Mouse (Mus musculus): ENCODE results near the gene Pknox1. TPM values are rescaled to one million over a fixed set of nuclear protein-coding genes. Genes with fewer than 3 reads are reported as not detected.
"Not testable (repeated sequence)": the region's sequence is repeated elsewhere in the genome, so short reads cannot be mapped to it uniquely, and the experiment has no call there.

Gene Pknox1
- polyA plus RNA-seq, 1 experiment from 2014 or later = 29.0 TPM

- Histone ChIP-seq H3K27ac (ENCODE audit: low read depth, low read length) (no peak overlapping the region), H3K4me1 (replicated peaks; ENCODE audit: control insufficient read depth, insufficient read depth, low read length) (no peaks in the 10 kb centered on the region), H3K36me3 (ENCODE audit: control insufficient read depth, insufficient read depth, low read length) (no peaks in the 10 kb centered on the region), H3K27me3 (ENCODE audit: control insufficient read depth, insufficient read depth, low read length) (no peaks in the 10 kb centered on the region), H3K9me3 (ENCODE audit: control insufficient read depth, low read length) (no peaks in the 10 kb centered on the region), H3K4me2 (replicated peaks; ENCODE audit: low read depth, low read length) (no peak overlapping the region), H3K9ac (ENCODE audit: low read depth, low read length) (no peak overlapping the region), H3K4me3 (ENCODE audit: low read depth, low read length) (no peak overlapping the region)
- DNase-seq (ENCODE audit: low spot score) = no peak
- WGBS = 90% methylated on average over 9 of the region's 9 CpGs
- no peak for ATAC-seq (ENCODE audit: low FRiP score)
Measured at GRCm38 (mm10) chr17:31597957-31598356, 33.4 kb downstream of the Pknox1 start.

GRCm38 (mm10) chr17:31598593-31598992 is 34.1 kb downstream of the Pknox1 start:
- Histone ChIP-seq H3K4me3 (ENCODE audit: low read depth, low read length) (no peak overlapping the region), H3K9me3 (ENCODE audit: control insufficient read depth, low read length) (no peaks in the 10 kb centered on the region), H3K4me2 (replicated peaks; ENCODE audit: low read depth, low read length) (no peak overlapping the region), H3K27ac (ENCODE audit: low read depth, low read length) (no peak overlapping the region), H3K9ac (ENCODE audit: low read depth, low read length) (no peak overlapping the region), H3K27me3 (ENCODE audit: control insufficient read depth, insufficient read depth, low read length) (no peaks in the 10 kb centered on the region), H3K4me1 (replicated peaks; ENCODE audit: control insufficient read depth, insufficient read depth, low read length) (no peaks in the 10 kb centered on the region), H3K36me3 (ENCODE audit: control insufficient read depth, insufficient read depth, low read length) (no peaks in the 10 kb centered on the region)
- no peak for ATAC-seq (ENCODE audit: low FRiP score)
- no peak for DNase-seq (ENCODE audit: low spot score)
- 88% methylated on average over 8 of the region's 8 CpGs for WGBS

GRCm38 (mm10) chr17:31606424-31606823 is 41.9 kb downstream of the Pknox1 start:
- H3K9ac ChIP-seq (ENCODE audit: low read depth, low read length) = no peak overlapping the region
- ATAC-seq (ENCODE audit: low FRiP score) (no peak), DNase-seq (ENCODE audit: low spot score) (no peak)
- H3K27ac ChIP-seq (ENCODE audit: low read depth, low read length) = no peak overlapping the region
- H3K27me3 ChIP-seq (ENCODE audit: control insufficient read depth, insufficient read depth, low read length) = no peaks in the 10 kb centered on the region
- H3K4me3 ChIP-seq (ENCODE audit: low read depth, low read length) = no peak overlapping the region
- no peak overlapping the region for H3K4me2 ChIP-seq (replicated peaks; ENCODE audit: low read depth, low read length)
- H3K4me1 ChIP-seq (replicated peaks; ENCODE audit: control insufficient read depth, insufficient read depth, low read length) = no peaks in the 10 kb centered on the region
- no peaks in the 10 kb centered on the region for H3K36me3 ChIP-seq (ENCODE audit: control insufficient read depth, insufficient read depth, low read length)
- no peaks in the 10 kb centered on the region for H3K9me3 ChIP-seq (ENCODE audit: control insufficient read depth, low read length)
- WGBS = 80% methylated on average over 7 of the region's 7 CpGs

- Histone ChIP-seq H3K36me3 (ENCODE audit: control insufficient read depth, insufficient read depth, low read length) (no peaks in the 10 kb centered on the region), H3K4me2 (replicated peaks; ENCODE audit: low read depth, low read length) (no peak overlapping the region)
Measured at GRCm38 (mm10) chr17:31607256-31607951, 42.9 kb downstream of the Pknox1 start.

GRCm38 (mm10) chr17:31609173-31609572 is 44.6 kb downstream of the Pknox1 start:
- H3K36me3 ChIP-seq (ENCODE audit: control insufficient read depth, insufficient read depth, low read length); DNase-seq (ENCODE audit: low spot score); H3K9me3 ChIP-seq (ENCODE audit: control insufficient read depth, low read length); H3K4me3 ChIP-seq (ENCODE audit: low read depth, low read length); H3K27me3 ChIP-seq (ENCODE audit: control insufficient read depth, insufficient read depth, low read length); H3K4me1 ChIP-seq (replicated peaks; ENCODE audit: control insufficient read depth, insufficient read depth, low read length); H3K4me2 ChIP-seq (replicated peaks; ENCODE audit: low read depth, low read length); H3K27ac ChIP-seq (ENCODE audit: low read depth, low read length); H3K9ac ChIP-seq (ENCODE audit: low read depth, low read length); ATAC-seq (ENCODE audit: low FRiP score): not testable (repeated sequence)
- WGBS = 97% methylated on average over 3 of the region's 3 CpGs

More at GRCm38 (mm10) chr17:31607256-31607951, 42.9 kb downstream of the Pknox1 start:
- no peaks in the 10 kb centered on the region for H3K9me3 ChIP-seq (ENCODE audit: control insufficient read depth, low read length)
- H3K4me1 ChIP-seq (replicated peaks; ENCODE audit: control insufficient read depth, insufficient read depth, low read length) = no peaks in the 10 kb centered on the region
- 84% methylated on average over 8 of the region's 8 CpGs for WGBS
- H3K27ac ChIP-seq (ENCODE audit: low read depth, low read length) = no peak overlapping the region
- H3K9ac ChIP-seq (ENCODE audit: low read depth, low read length) = no peak overlapping the region
- no peak for ATAC-seq (ENCODE audit: low FRiP score)
- no peak for DNase-seq (ENCODE audit: low spot score)
- no peak overlapping the region for H3K4me3 ChIP-seq (ENCODE audit: low read depth, low read length)
- no peaks in the 10 kb centered on the region for H3K27me3 ChIP-seq (ENCODE audit: control insufficient read depth, insufficient read depth, low read length)

- Histone ChIP-seq H3K4me1 (replicated peaks; ENCODE audit: control insufficient read depth, insufficient read depth, low read length) (no peaks in the 10 kb centered on the region), H3K36me3 (ENCODE audit: control insufficient read depth, insufficient read depth, low read length) (no peaks in the 10 kb centered on the region), H3K9me3 (ENCODE audit: control insufficient read depth, low read length) (no peaks in the 10 kb centered on the region), H3K9ac (ENCODE audit: low read depth, low read length) (no peak overlapping the region), H3K27ac (ENCODE audit: low read depth, low read length) (no peak overlapping the region), H3K4me3 (ENCODE audit: low read depth, low read length) (no peak overlapping the region), H3K4me2 (replicated peaks; ENCODE audit: low read depth, low read length) (no peak overlapping the region), H3K27me3 (ENCODE audit: control insufficient read depth, insufficient read depth, low read length) (no peaks in the 10 kb centered on the region)
- DNase-seq (ENCODE audit: low spot score) (no peak), ATAC-seq (ENCODE audit: low FRiP score) (no peak)
- WGBS = 94% methylated on average over 3 of the region's 3 CpGs
Measured at GRCm38 (mm10) chr17:31609895-31610294, 45.4 kb downstream of the Pknox1 start.

GRCm38 (mm10) chr17:31613086-31613755 is 48.7 kb downstream of the Pknox1 start:
- Histone ChIP-seq H3K9me3 (ENCODE audit: control insufficient read depth, low read length) (no peaks in the 10 kb centered on the region), H3K27ac (ENCODE audit: low read depth, low read length) (no peak overlapping the region), H3K36me3 (ENCODE audit: control insufficient read depth, insufficient read depth, low read length) (no peaks in the 10 kb centered on the region), H3K4me2 (replicated peaks; ENCODE audit: low read depth, low read length) (no peak overlapping the region), H3K27me3 (ENCODE audit: control insufficient read depth, insufficient read depth, low read length) (no peaks in the 10 kb centered on the region), H3K4me3 (ENCODE audit: low read depth, low read length) (no peak overlapping the region), H3K9ac (ENCODE audit: low read depth, low read length) (no peak overlapping the region), H3K4me1 (replicated peaks; ENCODE audit: control insufficient read depth, insufficient read depth, low read length) (no peaks in the 10 kb centered on the region)
- ATAC-seq (ENCODE audit: low FRiP score) (no peak), DNase-seq (ENCODE audit: low spot score) (no peak)
- 89% methylated on average over 4 of the region's 4 CpGs for WGBS

GRCm38 (mm10) chr17:31623101-31623500 is 58.6 kb downstream of the Pknox1 start:
- WGBS = 93% methylated on average over 4 of the region's 4 CpGs
- no peak overlapping the region for H3K9ac ChIP-seq (ENCODE audit: low read depth, low read length)
- H3K4me2 ChIP-seq (replicated peaks; ENCODE audit: low read depth, low read length) = no peak overlapping the region
- no peak for DNase-seq (ENCODE audit: low spot score)
- H3K4me1 ChIP-seq (replicated peaks; ENCODE audit: control insufficient read depth, insufficient read depth, low read length) = no peaks in the 10 kb centered on the region
- H3K36me3 ChIP-seq (ENCODE audit: control insufficient read depth, insufficient read depth, low read length) = no peaks in the 10 kb centered on the region
- ATAC-seq (ENCODE audit: low FRiP score) = no peak
- no peaks in the 10 kb centered on the region for H3K9me3 ChIP-seq (ENCODE audit: control insufficient read depth, low read length)
- no peaks in the 10 kb centered on the region for H3K27me3 ChIP-seq (ENCODE audit: control insufficient read depth, insufficient read depth, low read length)
- no peak overlapping the region for H3K4me3 ChIP-seq (ENCODE audit: low read depth, low read length)
- no peak overlapping the region for H3K27ac ChIP-seq (ENCODE audit: low read depth, low read length)

- no peak for ATAC-seq (ENCODE audit: low FRiP score)
- H3K27me3 ChIP-seq (ENCODE audit: control insufficient read depth, insufficient read depth, low read length) = no peaks in the 10 kb centered on the region
- no peaks in the 10 kb centered on the region for H3K9me3 ChIP-seq (ENCODE audit: control insufficient read depth, low read length)
- H3K9ac ChIP-seq (ENCODE audit: low read depth, low read length) = no peak overlapping the region
- no peaks in the 10 kb centered on the region for H3K36me3 ChIP-seq (ENCODE audit: control insufficient read depth, insufficient read depth, low read length)
- DNase-seq (ENCODE audit: low spot score) = no peak
- H3K4me2 ChIP-seq (replicated peaks; ENCODE audit: low read depth, low read length) = no peak overlapping the region
- WGBS = 95% methylated on average over 2 of the region's 2 CpGs
- H3K4me3 ChIP-seq (ENCODE audit: low read depth, low read length) = no peak overlapping the region
- no peak overlapping the region for H3K27ac ChIP-seq (ENCODE audit: low read depth, low read length)
- no peaks in the 10 kb centered on the region for H3K4me1 ChIP-seq (replicated peaks; ENCODE audit: control insufficient read depth, insufficient read depth, low read length)
Measured at GRCm38 (mm10) chr17:31627961-31628360, 63.4 kb downstream of the Pknox1 start.

Measured in hindbrain, embryonic 11.5 days (tissue).